Mouse (Mus musculus): ENCODE results near the gene Fam102a. TPM values are rescaled to one million over a fixed set of nuclear protein-coding genes. Genes with fewer than 3 reads are reported as not detected.

The Fam102a gene
- total RNA-seq, 2 experiments from 2014 or later = 9.9 to 11.0 TPM

GRCm38 (mm10) chr2:32582830-32583799 is 48.0 kb downstream of the Fam102a start:
- DNase-seq = peak; percentile 87

GRCm38 (mm10) chr2:32585149-32585714 is 50.1 kb downstream of the Fam102a start:
- no peak for DNase-seq

GRCm38 (mm10) chr2:32586871-32587351 is 51.8 kb downstream of the Fam102a start, which contains the start of gene St6galnac4:
Gene St6galnac4, plus strand, starts transcription at chr2:32587095.
- peak; percentile 94 for DNase-seq

GRCm38 (mm10) chr2:32587731-32588321 is 52.7 kb downstream of the Fam102a start:
- DNase-seq = peak; percentile 64

- peak; percentile 76 for DNase-seq
Observed at GRCm38 (mm10) chr2:32589213-32589795, 54.2 kb downstream of the Fam102a start.

GRCm38 (mm10) chr2:32590224-32590623 is 55.1 kb downstream of the Fam102a start:
- DNase-seq = no peak

- no peak for DNase-seq
Observed at GRCm38 (mm10) chr2:32591249-32591648, 56.1 kb downstream of the Fam102a start.

GRCm38 (mm10) chr2:32596725-32597124 is 61.6 kb downstream of the Fam102a start:
- no peak for DNase-seq

GRCm38 (mm10) chr2:32597248-32597647 is 62.1 kb downstream of the Fam102a start:
- DNase-seq = no peak

- DNase-seq = no peak
Observed at GRCm38 (mm10) chr2:32597699-32598098, 62.6 kb downstream of the Fam102a start.

- peak; percentile 72 for DNase-seq
Observed at GRCm38 (mm10) chr2:32598506-32598905, 63.4 kb downstream of the Fam102a start.

- DNase-seq = no peak
Observed at GRCm38 (mm10) chr2:32599409-32599808, 64.3 kb downstream of the Fam102a start, which contains the start of gene St6galnac6. Gene St6galnac6, plus strand, starts transcription at chr2:32599709.

GRCm38 (mm10) chr2:32601417-32602065 is 66.4 kb downstream of the Fam102a start:
- DNase-seq = peak; percentile 57

- peak; percentile 93 for DNase-seq
Observed at GRCm38 (mm10) chr2:32602600-32603054, 67.5 kb downstream of the Fam102a start.

- no peak for DNase-seq
Observed at GRCm38 (mm10) chr2:32604631-32605030, 69.5 kb downstream of the Fam102a start.

- peak; percentile 91 for DNase-seq
Observed at GRCm38 (mm10) chr2:32606161-32607142, 71.3 kb downstream of the Fam102a start.

- peak; percentile 64 for DNase-seq
Observed at GRCm38 (mm10) chr2:32607262-32607947, 72.3 kb downstream of the Fam102a start.

GRCm38 (mm10) chr2:32608141-32608777 is 73.1 kb downstream of the Fam102a start:
- peak; percentile 80 for DNase-seq

GRCm38 (mm10) chr2:32608778-32609435 is 73.8 kb downstream of the Fam102a start:
- no peak for DNase-seq

Measured in heart, postnatal 4 days (tissue).